Mouse (Mus musculus) 416B (cell line): Measurements from ENCODE around the gene Diras2.

ENCODE experiments used
- DNase-seq: peaks from one replicate; pipeline ENCODE4 v3.0.0; 2011; ENCODE audit warnings: low read depth

Gene Diras2

GRCm38 (mm10) chr13:52552822-52553477 is 21.9 kb upstream of the Diras2 start:
- DNase-seq: no peak

- peak; percentile 84 for DNase-seq
These were observed 20.2 kb upstream of the Diras2 start for GRCm38 (mm10) chr13:52551275-52551674.

- DNase-seq: peak; percentile 72
These were observed 19.7 kb upstream of the Diras2 start for GRCm38 (mm10) chr13:52550690-52551193.

GRCm38 (mm10) chr13:52546288-52546687 is 15.2 kb upstream of the Diras2 start:
- DNase-seq: no peak

- peak; percentile 65 for DNase-seq
These were observed 11.6 kb upstream of the Diras2 start for GRCm38 (mm10) chr13:52542636-52543035.

- no peak for DNase-seq
These were observed 11.0 kb upstream of the Diras2 start for GRCm38 (mm10) chr13:52542036-52542526.

- peak; percentile 59 for DNase-seq
These were observed 10.4 kb upstream of the Diras2 start for GRCm38 (mm10) chr13:52541385-52542035.

GRCm38 (mm10) chr13:52539461-52539860 is 8.4 kb upstream of the Diras2 start:
- DNase-seq: no peak

GRCm38 (mm10) chr13:52538588-52539116 is 7.6 kb upstream of the Diras2 start:
- peak; percentile 58 for DNase-seq

GRCm38 (mm10) chr13:52537754-52538587 is 6.9 kb upstream of the Diras2 start:
- peak; percentile 66 for DNase-seq

- peak; percentile 70 for DNase-seq
These were observed 4.5 kb upstream of the Diras2 start for GRCm38 (mm10) chr13:52535542-52535941.

GRCm38 (mm10) chr13:52533644-52534043 is 2.6 kb upstream of the Diras2 start:
- DNase-seq: no peak

- no peak for DNase-seq
These were observed 802 bp downstream of the Diras2 start for GRCm38 (mm10) chr13:52530008-52530945.

- DNase-seq: no peak
These were observed 1.7 kb downstream of the Diras2 start for GRCm38 (mm10) chr13:52529188-52529972.

GRCm38 (mm10) chr13:52528786-52529185 is 2.3 kb downstream of the Diras2 start:
- no peak for DNase-seq

GRCm38 (mm10) chr13:52528281-52528680 is 2.8 kb downstream of the Diras2 start:
- DNase-seq: no peak

- DNase-seq: no peak
These were observed 4.6 kb downstream of the Diras2 start for GRCm38 (mm10) chr13:52526249-52527035.

- DNase-seq: no peak
These were observed 6.8 kb downstream of the Diras2 start for GRCm38 (mm10) chr13:52524313-52524712.

- no peak for DNase-seq
These were observed 9.9 kb downstream of the Diras2 start for GRCm38 (mm10) chr13:52521176-52521575.
